13 mouse cellular contexts compared by ENCODE assay signal in genomic region chr7:116654466-116654865, GRCm38 (mm10).
A peak's percentile ranks its signal among the peaks of the same experiment; 100 is the strongest.
DNase-seq lines count a peak whose midpoint lies in the region; ATAC-seq lines count a peak whose summit lies in the region.
"Had no signal": no experiment of that assay in that cellular context is flagged by ENCODE, and none has a peak within 500 bp of the region (broad histone marks: within the 10 kb centered on the region; RNA-seq: fewer than 3 reads in every experiment).

No protein-coding gene starts in this region.

- H3K36me3 ChIP-seq in forebrain, embryonic 14.5 days (ENCODE audit: control insufficient read depth, insufficient read depth, low read length) = no peaks in the 10 kb centered on the region
- no peaks in the 10 kb centered on the region for H3K36me3 ChIP-seq in forebrain, embryonic 12.5 days (replicated peaks)
- no peaks in the 10 kb centered on the region for H3K36me3 ChIP-seq in intestine, embryonic 15.5 days
- no peaks in the 10 kb centered on the region for H3K36me3 ChIP-seq in limb, embryonic 11.5 days (ENCODE audit: control insufficient read depth, insufficient read depth, low read length)
- H3K36me3 ChIP-seq: liver, embryonic 15.5 days had no signal

- no peak overlapping the region for H3K4me3 ChIP-seq in forebrain, embryonic 14.5 days (ENCODE audit: low read depth, low read length)
- H3K4me3 ChIP-seq in forebrain, embryonic 12.5 days (replicated peaks) = no peak overlapping the region
- H3K4me3 ChIP-seq in intestine, embryonic 15.5 days (replicated peaks) = no peak overlapping the region
- no peak overlapping the region for H3K4me3 ChIP-seq in limb, embryonic 11.5 days (ENCODE audit: low read depth, low read length)
- H3K4me3 ChIP-seq: heart, adult 2 months; liver, embryonic 15.5 days had no signal

- ATAC-seq in forebrain, embryonic 14.5 days = no peak
- ATAC-seq in forebrain, embryonic 12.5 days (ENCODE audit: low FRiP score) = no peak
- 0 out of 2 replicates have a peak, but pooled peaks have one; percentile 17 for ATAC-seq in intestine, embryonic 15.5 days
- no peak for ATAC-seq in limb, embryonic 11.5 days (ENCODE audit: insufficient number of reproducible peaks, low FRiP score, low TSS enrichment, low read depth)
- ATAC-seq: forebrain, postnatal 0 days had no signal

- H3K9ac ChIP-seq in forebrain, embryonic 14.5 days (ENCODE audit: low read length) = no peak overlapping the region
- H3K9ac ChIP-seq in forebrain, embryonic 12.5 days = no peak overlapping the region
- no peak overlapping the region for H3K9ac ChIP-seq in intestine, embryonic 15.5 days
- H3K9ac ChIP-seq in limb, embryonic 11.5 days (ENCODE audit: low read length) = no peak overlapping the region
- H3K9ac ChIP-seq: forebrain, postnatal 0 days; liver, embryonic 15.5 days had no signal

- no peak overlapping the region for H3K4me2 ChIP-seq in forebrain, embryonic 14.5 days (ENCODE audit: low read length)
- H3K4me2 ChIP-seq in forebrain, embryonic 12.5 days = no peak overlapping the region
- no peak overlapping the region for H3K4me2 ChIP-seq in intestine, embryonic 15.5 days (replicated peaks)
- no peak overlapping the region for H3K4me2 ChIP-seq in limb, embryonic 11.5 days (ENCODE audit: low read depth, severe bottlenecking)
- H3K4me2 ChIP-seq: liver, embryonic 15.5 days had no signal

- no peaks in the 10 kb centered on the region for H3K4me1 ChIP-seq in forebrain, embryonic 14.5 days (ENCODE audit: control insufficient read depth, insufficient read depth, low read length)
- no peaks in the 10 kb centered on the region for H3K4me1 ChIP-seq in forebrain, embryonic 12.5 days
- no peaks in the 10 kb centered on the region for H3K4me1 ChIP-seq in intestine, embryonic 15.5 days (replicated peaks)
- H3K4me1 ChIP-seq in limb, embryonic 11.5 days (ENCODE audit: control insufficient read depth, insufficient read depth, low read length) = no peaks in the 10 kb centered on the region
- H3K4me1 ChIP-seq: liver, embryonic 15.5 days had no signal

- H3K27me3 ChIP-seq in forebrain, embryonic 14.5 days (replicated peaks; ENCODE audit: control insufficient read depth, insufficient read depth, low read length) = no peaks in the 10 kb centered on the region
- peaks cover 8% of the 10 kb centered on the region; the same call in 1 of the 2 replicates for H3K27me3 ChIP-seq in forebrain, embryonic 12.5 days
- H3K27me3 ChIP-seq in intestine, embryonic 15.5 days (replicated peaks) = no peaks in the 10 kb centered on the region
- H3K27me3 ChIP-seq in limb, embryonic 11.5 days (ENCODE audit: control insufficient read depth, insufficient read depth, low read length) = no peaks in the 10 kb centered on the region
- H3K27me3 ChIP-seq: liver, embryonic 15.5 days had no signal

- 31% methylated on average over 10 of the region's 10 CpGs for WGBS in forebrain, embryonic 14.5 days
- WGBS in forebrain, embryonic 12.5 days = 36% methylated on average over 10 of the region's 10 CpGs
- 48% methylated on average over 10 of the region's 10 CpGs for WGBS in intestine, embryonic 15.5 days
- WGBS in limb, embryonic 11.5 days = 24% methylated on average over 10 of the region's 10 CpGs

- H3K9me3 ChIP-seq in forebrain, embryonic 14.5 days (replicated peaks; ENCODE audit: control insufficient read depth, low read length) = no peaks in the 10 kb centered on the region
- no peaks in the 10 kb centered on the region for H3K9me3 ChIP-seq in forebrain, embryonic 12.5 days
- no peaks in the 10 kb centered on the region for H3K9me3 ChIP-seq in intestine, embryonic 15.5 days
- no peaks in the 10 kb centered on the region for H3K9me3 ChIP-seq in limb, embryonic 11.5 days (ENCODE audit: control insufficient read depth, low read length)
- H3K9me3 ChIP-seq: liver, embryonic 15.5 days had no signal

- DNase-seq in forebrain, embryonic 14.5 days (ENCODE audit: low spot score) = peak; percentile 26
- peak; percentile 54 for DNase-seq in ZHBTc4 (ENCODE audit: low read depth, low spot score)
- peak; percentile 68 for DNase-seq in limb, embryonic 11.5 days (ENCODE audit: low spot score)
- DNase-seq in B cell, adult 2 months = no peak
- DNase-seq in adipocyte (ENCODE audit: low spot score) = no peak
- no peak for DNase-seq in layer of hippocampus, adult 9-11 months
- DNase-seq: cerebellum, postnatal 36 days; forebrain, postnatal 0 days; heart, adult 2 months; heart, postnatal 4 days had no signal

- no peak overlapping the region for H3K27ac ChIP-seq in forebrain, embryonic 14.5 days (ENCODE audit: low read depth, low read length)
- no peak overlapping the region for H3K27ac ChIP-seq in forebrain, embryonic 12.5 days
- H3K27ac ChIP-seq in intestine, embryonic 15.5 days = no peak overlapping the region
- H3K27ac ChIP-seq in limb, embryonic 11.5 days (replicated peaks; ENCODE audit: low read depth, low read length) = no peak overlapping the region
- H3K27ac ChIP-seq: heart, adult 2 months; liver, embryonic 15.5 days had no signal

Comparison
In these comparisons a context has a peak if more than half of its experiments do, and no peak if none do; other contexts are left out.
1. DNase-seq: peak in forebrain, embryonic 14.5 days (single experiment), ZHBTc4 (single experiment) and limb, embryonic 11.5 days (single experiment); none in B cell, adult 2 months (0 of 2), adipocyte (single experiment) and layer of hippocampus, adult 9-11 months (single experiment).